In the genomic region with DNA sequence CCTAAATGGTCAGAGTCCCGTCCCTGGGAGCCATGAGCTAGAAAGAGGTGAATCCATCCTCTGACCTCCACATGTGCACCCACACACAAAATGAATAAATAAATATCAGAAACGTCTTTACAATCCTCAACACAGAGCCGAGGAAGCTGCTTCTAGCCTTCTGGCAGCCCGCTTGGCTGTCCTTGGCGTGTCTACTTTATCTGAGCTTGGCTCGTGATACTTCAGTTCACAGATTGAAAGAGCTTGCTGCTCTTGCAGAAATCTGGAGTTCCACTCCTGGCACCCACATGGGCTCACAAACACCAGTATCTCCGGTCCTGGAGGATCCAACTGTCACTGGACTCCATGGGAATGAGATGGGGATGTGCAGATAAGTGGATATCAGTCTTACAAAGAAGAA, we compare ENCODE assay signal across 23 mouse cellular contexts. TPM values are rescaled to one million over a fixed set of nuclear protein-coding genes. Genes with fewer than 3 reads are reported as not detected.
DNase-seq lines count a peak whose midpoint lies in the region; ATAC-seq lines count a peak whose summit lies in the region.
"Had no signal": no experiment of that assay in that cellular context is flagged by ENCODE, and none has a peak within 500 bp of the region (broad histone marks: within the 10 kb centered on the region; RNA-seq: fewer than 3 reads in every experiment).

No protein-coding gene starts in this region.

- peaks cover 3% of the 10 kb centered on the region; the same call in 1 of the 2 replicates for H3K36me3 ChIP-seq in liver, embryonic 11.5 days (ENCODE audit: control insufficient read depth, insufficient read depth, low read length)
- no peaks in the 10 kb centered on the region for H3K36me3 ChIP-seq in hindbrain, embryonic 14.5 days (replicated peaks; ENCODE audit: control insufficient read depth, insufficient read depth)
- H3K36me3 ChIP-seq: forebrain, embryonic 10.5 days had no signal

- H3K4me1 ChIP-seq in liver, embryonic 11.5 days (replicated peaks; ENCODE audit: control insufficient read depth, insufficient read depth, low read length), result peaks cover 50% of the 10 kb centered on the region
- no peaks in the 10 kb centered on the region for H3K4me1 ChIP-seq in hindbrain, embryonic 14.5 days (replicated peaks; ENCODE audit: control insufficient read depth, insufficient read depth, low read length)
- H3K4me1 ChIP-seq: forebrain, embryonic 10.5 days had no signal

- no peak overlapping the region for H3K4me3 ChIP-seq in liver, embryonic 11.5 days (ENCODE audit: low read depth, low read length)
- no peak overlapping the region for H3K4me3 ChIP-seq in hindbrain, embryonic 14.5 days (replicated peaks; ENCODE audit: low read length)
- H3K4me3 ChIP-seq: forebrain, embryonic 10.5 days; heart, embryonic 12.5 days; megakaryocyte, embryonic 14.5 days had no signal

- H3K4me2 ChIP-seq in liver, embryonic 11.5 days, result no peak overlapping the region
- H3K4me2 ChIP-seq in hindbrain, embryonic 14.5 days (replicated peaks), result no peak overlapping the region
- H3K4me2 ChIP-seq: heart, embryonic 12.5 days had no signal

- 0 out of 2 replicates have a peak overlapping the region, but pooled peaks have one; percentile 13 for H3K27ac ChIP-seq in liver, embryonic 11.5 days (ENCODE audit: low read depth, low read length)
- H3K27ac ChIP-seq in hindbrain, embryonic 14.5 days, result no peak overlapping the region
- H3K27ac ChIP-seq: forebrain, embryonic 10.5 days; kidney, postnatal 0 days had no signal

- H3K27me3 ChIP-seq in liver, embryonic 11.5 days (replicated peaks; ENCODE audit: control insufficient read depth, insufficient read depth, low read length), result no peaks in the 10 kb centered on the region
- no peaks in the 10 kb centered on the region for H3K27me3 ChIP-seq in hindbrain, embryonic 14.5 days (ENCODE audit: control insufficient read depth, insufficient read depth, low read length)
- H3K27me3 ChIP-seq: heart, embryonic 12.5 days; megakaryocyte, embryonic 14.5 days had no signal

- 66% methylated on average over 7 of the region's 7 CpGs for WGBS in liver, embryonic 11.5 days
- WGBS in hindbrain, embryonic 14.5 days, result 79% methylated on average over 7 of the region's 7 CpGs

- peak; percentile 60 for DNase-seq in adrenal gland, postnatal 10 days
- DNase-seq in adrenal gland, postnatal 25 days, result no peak
- peak; percentile 42 for DNase-seq in ovary, postnatal 36 days (ENCODE audit: low spot score)
- no peak for DNase-seq in ovary, postnatal 10 days (ENCODE audit: low spot score)
- no peak for DNase-seq in liver, embryonic 11.5 days (ENCODE audit: low spot score)
- DNase-seq in testis, postnatal 14 days (ENCODE audit: low spot score), result peak; percentile 54
- no peak for DNase-seq in hindbrain, embryonic 14.5 days (ENCODE audit: low spot score)
- DNase-seq: cerebellum, postnatal 10 days; heart, postnatal 36 days; left cerebral cortex, postnatal 4 days; lung, postnatal 14 days; thymus, adult 2 months had no signal

- no peak for ATAC-seq in liver, embryonic 11.5 days (replicated peaks; ENCODE audit: low FRiP score)
- ATAC-seq in CD4-positive, CD25-positive, alpha-beta regulatory T cell, adult 4 months, result no peak
- ATAC-seq in hindbrain, embryonic 14.5 days (ENCODE audit: low FRiP score), result no peak

- no peak overlapping the region for H3K9ac ChIP-seq in liver, embryonic 11.5 days (ENCODE audit: low read depth, low read length)
- no peak overlapping the region for H3K9ac ChIP-seq in hindbrain, embryonic 14.5 days
- H3K9ac ChIP-seq: heart, embryonic 12.5 days had no signal

- no peaks in the 10 kb centered on the region for H3K9me3 ChIP-seq in liver, embryonic 11.5 days (ENCODE audit: control insufficient read depth, low read length)
- no peaks in the 10 kb centered on the region for H3K9me3 ChIP-seq in hindbrain, embryonic 14.5 days (ENCODE audit: control insufficient read depth, low read length)
- H3K9me3 ChIP-seq: forebrain, embryonic 10.5 days; heart, embryonic 12.5 days; megakaryocyte, embryonic 14.5 days had no signal

RNA-seq across cellular contexts. Expression of gene Trim25, which starts 22.5 kb away (rescaled TPM):
- 10 to 100 TPM; 84.3 to 86.7 TPM for total RNA-seq in adrenal gland, postnatal 10 days (2021)
- 133 and 149 TPM in 2 replicates for total RNA-seq in adrenal gland, postnatal 25 days (2021)
- 20.6 and 21.1 TPM in 2 replicates for polyA plus RNA-seq in liver, embryonic 11.5 days (2014; fragmentation: Nextera tagmentation; extraction: Ambion mirVana)
- 10 to 100 TPM; 14.0 to 25.6 TPM for polyA plus RNA-seq in CD4-positive, CD25-positive, alpha-beta regulatory T cell, adult 4 months (2017; shearing (Covaris generic))
- 2.1 and 4.3 TPM in 2 replicates for polyA plus RNA-seq in hindbrain, embryonic 14.5 days (2014; fragmentation: Nextera tagmentation; extraction: Ambion mirVana)

RNA-seq across cellular contexts. Expression of gene Dgke, which starts 45.0 kb away (rescaled TPM):
- 10 to 100 TPM; 10.5 to 12.8 TPM for total RNA-seq in adrenal gland, postnatal 10 days (2021)
- total RNA-seq in adrenal gland, postnatal 25 days (2021), result 9.5 and 10.4 TPM in 2 replicates
- polyA plus RNA-seq in liver, embryonic 11.5 days (2014; fragmentation: Nextera tagmentation; extraction: Ambion mirVana), result 1.8 and 1.9 TPM in 2 replicates
- polyA plus RNA-seq in CD4-positive, CD25-positive, alpha-beta regulatory T cell, adult 4 months (2017; shearing (Covaris generic)), result 1 to 10 TPM; 4.6 to 7.3 TPM
- 16.3 and 16.7 TPM in 2 replicates for polyA plus RNA-seq in hindbrain, embryonic 14.5 days (2014; fragmentation: Nextera tagmentation; extraction: Ambion mirVana)

RNA-seq across cellular contexts. Expression of gene Coil, which starts 51.6 kb away (rescaled TPM):
- total RNA-seq in adrenal gland, postnatal 10 days (2021), result 10 to 100 TPM in 1 of 2 experiments, 1 to 10 TPM in 1; 9.1 to 10.9 TPM
- 12.8 and 13.0 TPM in 2 replicates for total RNA-seq in adrenal gland, postnatal 25 days (2021)
- polyA plus RNA-seq in liver, embryonic 11.5 days (2014; fragmentation: Nextera tagmentation; extraction: Ambion mirVana), result 9.3 and 9.5 TPM in 2 replicates
- polyA plus RNA-seq in CD4-positive, CD25-positive, alpha-beta regulatory T cell, adult 4 months (2017; shearing (Covaris generic)), result 1 to 10 TPM; 6.0 to 9.6 TPM
- 16.9 and 21.5 TPM in 2 replicates for polyA plus RNA-seq in hindbrain, embryonic 14.5 days (2014; fragmentation: Nextera tagmentation; extraction: Ambion mirVana)

RNA-seq across cellular contexts. Expression of gene Gm525, which starts 52.0 kb away (rescaled TPM):
- total RNA-seq in adrenal gland, postnatal 10 days (2021), result not detected
- total RNA-seq in adrenal gland, postnatal 25 days (2021), result not detected in 2 replicates
- not detected in 2 replicates for polyA plus RNA-seq in liver, embryonic 11.5 days (2014; fragmentation: Nextera tagmentation; extraction: Ambion mirVana)
- not detected for polyA plus RNA-seq in CD4-positive, CD25-positive, alpha-beta regulatory T cell, adult 4 months (2017; shearing (Covaris generic))
- polyA plus RNA-seq in hindbrain, embryonic 14.5 days (2014; fragmentation: Nextera tagmentation; extraction: Ambion mirVana), result not detected in 2 replicates
- total RNA-seq: heart, postnatal 36 days; layer of hippocampus, adult 18-20 months; left cerebral cortex, postnatal 4 days had no signal
- polyA plus RNA-seq: forebrain, embryonic 10.5 days; heart, embryonic 12.5 days; neural tube, embryonic 11.5 days had no signal

RNA-seq across cellular contexts. Expression of gene Elobl, which starts 55.0 kb away (rescaled TPM):
- not detected for total RNA-seq in adrenal gland, postnatal 10 days (2021)
- total RNA-seq in adrenal gland, postnatal 25 days (2021), result not detected in 2 replicates
- not detected in 2 replicates for polyA plus RNA-seq in liver, embryonic 11.5 days (2014; fragmentation: Nextera tagmentation; extraction: Ambion mirVana)
- polyA plus RNA-seq in CD4-positive, CD25-positive, alpha-beta regulatory T cell, adult 4 months (2017; shearing (Covaris generic)), result not detected
- polyA plus RNA-seq in hindbrain, embryonic 14.5 days (2014; fragmentation: Nextera tagmentation; extraction: Ambion mirVana), result not detected in 2 replicates
- total RNA-seq: gastrocnemius, postnatal 4 days; heart, postnatal 36 days; layer of hippocampus, adult 18-20 months; left cerebral cortex, postnatal 4 days had no signal
- polyA plus RNA-seq: embryonic facial prominence, embryonic 14.5 days; forebrain, embryonic 10.5 days; heart, embryonic 12.5 days; kidney, postnatal 0 days; liver, embryonic 16.5 days; neural tube, embryonic 11.5 days; urinary bladder, adult 2 months had no signal

Comparison
In these comparisons a context has a peak if more than half of its experiments do, and no peak if none do; other contexts are left out.
1. DNase-seq: peak in adrenal gland, postnatal 10 days (single experiment), ovary, postnatal 36 days (single experiment) and testis, postnatal 14 days (single experiment); none in adrenal gland, postnatal 25 days (single experiment), ovary, postnatal 10 days (single experiment), liver, embryonic 11.5 days (single experiment) and hindbrain, embryonic 14.5 days (single experiment).